Mouse (Mus musculus): ENCODE results near the gene Zfp978.
"Not testable (repeated sequence)": the region's sequence is repeated elsewhere in the genome, so short reads cannot be mapped to it uniquely, and the experiment has no call there.

Gene Zfp978

GRCm38 (mm10) chr4:147351376-147351980 is 9.6 kb upstream of the Zfp978 start:
- not testable (repeated sequence) for DNase-seq

- DNase-seq, result not testable (repeated sequence)
Observed at GRCm38 (mm10) chr4:147353626-147354025, 7.5 kb upstream of the Zfp978 start.

GRCm38 (mm10) chr4:147356042-147356441 is 5.1 kb upstream of the Zfp978 start:
- DNase-seq, result not testable (repeated sequence)

- DNase-seq, result not testable (repeated sequence)
Observed at GRCm38 (mm10) chr4:147357195-147357594, 3.9 kb upstream of the Zfp978 start.

- DNase-seq, result not testable (repeated sequence)
Observed at GRCm38 (mm10) chr4:147361872-147362271, 769 bp downstream of the Zfp978 start.

GRCm38 (mm10) chr4:147369564-147369963 is 8.5 kb downstream of the Zfp978 start:
- not testable (repeated sequence) for DNase-seq

- DNase-seq, result not testable (repeated sequence)
Observed at GRCm38 (mm10) chr4:147383199-147383598, 22.1 kb downstream of the Zfp978 start.

GRCm38 (mm10) chr4:147397201-147397600 is 36.1 kb downstream of the Zfp978 start:
- not testable (repeated sequence) for DNase-seq

GRCm38 (mm10) chr4:147397934-147398682 is 37.0 kb downstream of the Zfp978 start:
- not testable (repeated sequence) for DNase-seq

- not testable (repeated sequence) for DNase-seq
Observed at GRCm38 (mm10) chr4:147398741-147399140, 37.6 kb downstream of the Zfp978 start.

- not testable (repeated sequence) for DNase-seq
Observed at GRCm38 (mm10) chr4:147399505-147399904, 38.4 kb downstream of the Zfp978 start.

GRCm38 (mm10) chr4:147400031-147400847 is 39.1 kb downstream of the Zfp978 start:
- not testable (repeated sequence) for DNase-seq

GRCm38 (mm10) chr4:147400848-147401715 is 40.0 kb downstream of the Zfp978 start:
- not testable (repeated sequence) for DNase-seq

- not testable (repeated sequence) for DNase-seq
Observed at GRCm38 (mm10) chr4:147401736-147402506, 40.8 kb downstream of the Zfp978 start.

GRCm38 (mm10) chr4:147402507-147402890 is 41.4 kb downstream of the Zfp978 start:
- DNase-seq, result not testable (repeated sequence)

GRCm38 (mm10) chr4:147403509-147403908 is 42.4 kb downstream of the Zfp978 start:
- DNase-seq, result not testable (repeated sequence)

- DNase-seq, result not testable (repeated sequence)
Observed at GRCm38 (mm10) chr4:147403931-147404913, 43.1 kb downstream of the Zfp978 start.

GRCm38 (mm10) chr4:147406735-147407462 is 45.8 kb downstream of the Zfp978 start:
- peak; percentile 54 to 60 for DNase-seq

- no peak for DNase-seq
Observed at GRCm38 (mm10) chr4:147407463-147407822, 46.3 kb downstream of the Zfp978 start.
